Mouse (Mus musculus) MEL (cell line): Measurements from ENCODE around the gene Arhgef1.

Experiments used
- CHD2 ChIP-seq: IDR thresholded peaks from 2 replicates; pipeline ENCODE4 v1.6.1; 2011; ENCODE audit warnings: low read length, improper control_type of control experiment
- CTCF ChIP-seq, 3 experiments: IDR thresholded peaks in 2 of 3; conservative IDR thresholded peaks in 1 of 3; 2 replicates each; pipeline ENCODE4 v1.5.1; 2011 to 2012; ENCODE audit warnings: low read length in 3 of 3, low read depth in 2 of 3, mild to moderate bottlenecking in 2 of 3, improper control_type of control experiment in 1 of 3, inconsistent platforms in 1 of 3, mixed read lengths in 1 of 3, moderate library complexity in 1 of 3; ENCODE audit not compliant: control insufficient read depth in 1 of 3, insufficient read depth in 1 of 3, poor library complexity in 1 of 3, severe bottlenecking in 1 of 3
- EP300 ChIP-seq, 2 experiments: IDR thresholded peaks; 2 replicates each; pipeline ENCODE4 v1.6.1; 2011; ENCODE audit warnings: improper control_type of control experiment in 2 of 2, low read length in 2 of 2, low read depth in 1 of 2, mild to moderate bottlenecking in 1 of 2
- GABPA ChIP-seq: IDR thresholded peaks from 2 replicates; pipeline ENCODE4 v1.6.1; 2012; ENCODE audit warnings: low read depth, mild to moderate bottlenecking, inconsistent platforms, low read length, improper control_type of control experiment, moderate library complexity
- JUND ChIP-seq: IDR thresholded peaks from 2 replicates; pipeline ENCODE4 v1.6.1; 2011; ENCODE audit warnings: low read depth, mild to moderate bottlenecking, improper control_type of control experiment, low read length
- MAZ ChIP-seq: IDR thresholded peaks from 2 replicates; pipeline ENCODE4 v1.6.1; 2012; ENCODE audit warnings: low read depth, mild to moderate bottlenecking, inconsistent platforms, low read length, improper control_type of control experiment
- POLR2A ChIP-seq, 2 experiments: IDR thresholded peaks; 2 replicates each; pipeline ENCODE4 v1.6.1; 2011 to 2012; ENCODE audit warnings: low read length in 2 of 2, mild to moderate bottlenecking in 2 of 2, control low read depth in 1 of 2, improper control_type of control experiment in 1 of 2, low read depth in 1 of 2, moderate library complexity in 1 of 2; ENCODE audit not compliant: control insufficient read depth in 1 of 2, insufficient read depth in 1 of 2, poor library complexity in 1 of 2
- TAL1 ChIP-seq: IDR thresholded peaks from 2 replicates; pipeline ENCODE4 v1.6.1; 2012; ENCODE audit warnings: mild to moderate bottlenecking, inconsistent platforms, low read length, moderate library complexity, mixed read lengths
- USF1 ChIP-seq: IDR thresholded peaks from 2 replicates; pipeline ENCODE4 v1.6.1; 2014; ENCODE audit warnings: low read depth, mild to moderate bottlenecking, inconsistent platforms, low read length, improper control_type of control experiment, moderate library complexity
- ZC3H11A ChIP-seq: IDR thresholded peaks from 2 replicates; pipeline ENCODE4 v1.6.1; 2012; ENCODE audit warnings: low read depth, mild to moderate bottlenecking, inconsistent platforms, low read length, improper control_type of control experiment

- TF ChIP-seq TAL1 (no peak), USF1 (no peak), EP300 (IDR thresholded peaks at IDR 0.05; ENCODE audit: low read depth in 1 of 2, low read length in 2 of 2) (no peak), POLR2A (IDR thresholded peaks at IDR 0.05; ENCODE audit: control insufficient read depth in 1 of 2, insufficient read depth in 1 of 2, low read depth in 1 of 2, low read length in 2 of 2, poor library complexity in 1 of 2) (no peak; a peak in 1 of 4 replicates), ZC3H11A (no peak), MAZ (no peak), GABPA (no peak), CHD2 (no peak), JUND (no peak), CTCF (IDR thresholded peaks at IDR 0.05 in 2 of 3, conservative IDR thresholded peaks at IDR 0.05 in 1 of 3; ENCODE audit: control insufficient read depth in 1 of 3, insufficient read depth in 1 of 3, low read depth in 2 of 3, low read length in 3 of 3, poor library complexity in 1 of 3, severe bottlenecking in 1 of 3) (no peak)
Observed at GRCm38 (mm10) chr7:24885468-24886307, 17.0 kb upstream of the Arhgef1 start.
